Mouse (Mus musculus): ENCODE results near the gene Pold1. TPM values are rescaled to one million over a fixed set of nuclear protein-coding genes. Genes with fewer than 3 reads are reported as not detected.
A peak's percentile ranks its signal among the peaks of the same experiment; 100 is the strongest.

Pold1 gene
- polyA plus RNA-seq, 1 experiment from 2014 or later = 66.4 TPM

- 5% methylated on average over 40 of the region's 40 CpGs for WGBS
- Histone ChIP-seq H3K4me2 (replicated peaks) (peak overlapping the region; percentile 67), H3K27me3 (replicated peaks) (peaks cover 57% of the 10 kb centered on the region), H3K9ac (peak overlapping the region; percentile 40; the same call in 1 of the 2 replicates), H3K9me3 (no peaks in the 10 kb centered on the region), H3K36me3 (peaks cover 8% of the 10 kb centered on the region; the same call in 1 of the 2 replicates), H3K4me3 (peak overlapping the region; percentile 30), H3K4me1 (peaks cover 11% of the 10 kb centered on the region), H3K27ac (no peak overlapping the region)
- ATAC-seq (ENCODE audit: low FRiP score, low read depth) = no peak; the same call in 1 of the 2 replicates
Measured at GRCm38 (mm10) chr7:44527483-44528398, 20.9 kb downstream of the Pold1 start.

- ATAC-seq (ENCODE audit: low FRiP score, low read depth) = no peak
- H3K9ac ChIP-seq = no peak overlapping the region
- no peaks in the 10 kb centered on the region for H3K9me3 ChIP-seq
- peaks cover 13% of the 10 kb centered on the region for H3K4me1 ChIP-seq
- peaks cover 67% of the 10 kb centered on the region for H3K27me3 ChIP-seq (replicated peaks)
- no peak overlapping the region for H3K4me2 ChIP-seq (replicated peaks)
- H3K27ac ChIP-seq = no peak overlapping the region
- H3K4me3 ChIP-seq = no peak overlapping the region
- 88% methylated on average over 14 of the region's 14 CpGs for WGBS
- no peaks in the 10 kb centered on the region for H3K36me3 ChIP-seq
Measured at GRCm38 (mm10) chr7:44526414-44527154, 22.1 kb downstream of the Pold1 start.

GRCm38 (mm10) chr7:44525126-44525832 lies 23.4 kb downstream of the Pold1 start:
- peaks cover 75% of the 10 kb centered on the region for H3K27me3 ChIP-seq (replicated peaks)
- 18% methylated on average over 22 of the region's 22 CpGs for WGBS
- no peak overlapping the region; the same call in 1 of the 2 replicates for H3K9ac ChIP-seq
- no peak overlapping the region for H3K4me3 ChIP-seq
- no peak overlapping the region for H3K27ac ChIP-seq
- H3K36me3 ChIP-seq = no peaks in the 10 kb centered on the region
- no peak overlapping the region for H3K4me2 ChIP-seq (replicated peaks)
- H3K4me1 ChIP-seq = peaks cover 15% of the 10 kb centered on the region
- H3K9me3 ChIP-seq = no peaks in the 10 kb centered on the region
- ATAC-seq (ENCODE audit: low FRiP score, low read depth) = no peak

DNA sequence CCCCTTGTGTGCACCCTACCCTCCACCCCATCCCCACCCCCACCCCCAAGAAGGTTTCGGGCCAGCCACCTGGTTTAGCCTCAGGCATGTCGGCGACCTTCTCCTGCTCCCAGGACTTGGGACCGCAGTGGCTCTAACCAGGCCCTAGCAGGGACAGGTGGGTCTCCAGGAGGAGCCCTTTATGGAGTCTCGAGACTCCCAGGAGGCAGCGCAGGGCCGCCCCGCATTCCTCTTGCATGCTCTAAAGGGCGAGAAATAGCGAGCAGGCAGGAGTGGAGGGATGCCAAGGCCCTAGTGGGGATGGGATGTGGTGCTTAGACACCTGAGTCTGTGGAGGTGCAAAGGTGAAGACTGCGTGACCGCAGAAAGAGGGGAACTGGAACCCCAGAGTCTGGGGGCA lies 24.1 kb downstream of the Pold1 start, which contains the start of gene Mybpc2:
Mybpc2 (minus strand) TSS at position 155 of the 400 bp plus-strand sequence.
- H3K4me2 ChIP-seq (replicated peaks) = no peak within 1 kb of the TSS
- no peak for ATAC-seq (ENCODE audit: low FRiP score, low read depth)
- peaks cover 15% of the 10 kb centered on the region for H3K4me1 ChIP-seq
- no peaks in the 10 kb centered on the region for H3K36me3 ChIP-seq
- H3K27ac ChIP-seq = no peak within 1 kb of the TSS
- no peak within 1 kb of the TSS for H3K4me3 ChIP-seq
- peaks cover 75% of the 10 kb centered on the region for H3K27me3 ChIP-seq (replicated peaks)
- no peak within 1 kb of the TSS; the same call in 1 of the 2 replicates for H3K9ac ChIP-seq
- WGBS = 39% methylated on average over 12 of the region's 12 CpGs
- H3K9me3 ChIP-seq = no peaks in the 10 kb centered on the region

DNA sequence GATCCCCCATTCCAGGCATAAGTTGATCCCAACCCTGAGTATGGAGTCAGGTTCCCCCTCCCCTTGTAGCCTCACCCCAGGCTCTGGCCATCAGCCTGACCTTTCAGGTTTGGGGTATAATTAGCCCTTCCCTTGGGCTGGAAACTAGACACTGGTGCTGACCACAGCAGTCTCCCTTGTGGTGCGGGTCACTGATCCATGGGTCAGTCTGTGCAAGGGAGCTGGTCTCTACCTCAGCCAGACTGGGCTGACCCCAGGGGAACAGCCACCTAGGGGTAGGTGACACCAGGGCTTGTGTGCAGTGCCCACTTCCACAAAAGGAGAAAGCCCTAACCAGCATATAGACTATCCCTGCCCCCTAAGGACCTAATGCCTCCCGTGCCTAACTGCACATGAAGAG lies 25.6 kb downstream of the Pold1 start:
- Histone ChIP-seq H3K4me1 (peaks cover 13% of the 10 kb centered on the region), H3K4me3 (no peak overlapping the region), H3K9me3 (no peaks in the 10 kb centered on the region), H3K27me3 (replicated peaks) (peaks cover 67% of the 10 kb centered on the region), H3K27ac (no peak overlapping the region), H3K36me3 (no peaks in the 10 kb centered on the region), H3K4me2 (replicated peaks) (no peak overlapping the region), H3K9ac (no peak overlapping the region)
- ATAC-seq (ENCODE audit: low FRiP score, low read depth) = no peak
- WGBS = 80% methylated on average over 2 of the region's 2 CpGs

DNA sequence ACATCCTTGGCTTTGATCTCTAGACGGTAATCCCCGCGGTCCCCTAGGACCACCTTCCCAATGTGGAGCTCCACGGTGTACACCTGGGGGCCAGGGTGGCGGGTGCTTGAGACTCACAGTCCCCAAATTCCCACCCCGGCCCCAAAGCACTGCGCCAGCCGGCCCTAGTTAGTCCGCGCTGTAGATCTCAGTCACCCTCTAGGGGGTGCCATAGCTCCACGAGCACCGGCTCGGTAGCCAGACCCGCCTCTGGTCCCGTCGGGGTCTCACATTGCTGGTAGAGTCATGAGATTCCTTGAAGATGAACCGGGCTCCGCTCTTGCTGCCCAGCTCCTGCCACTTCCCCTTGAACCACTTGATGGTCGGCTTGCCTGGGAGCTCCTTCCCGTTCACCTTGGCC lies 26.9 kb downstream of the Pold1 start:
- peaks cover 54% of the 10 kb centered on the region for H3K27me3 ChIP-seq (replicated peaks)
- ATAC-seq (ENCODE audit: low FRiP score, low read depth) = peak; percentile 73; the same call in 1 of the 2 replicates
- no peaks in the 10 kb centered on the region for H3K9me3 ChIP-seq
- WGBS = 2% methylated on average over 20 of the region's 20 CpGs
- H3K4me3 ChIP-seq = no peak overlapping the region
- H3K9ac ChIP-seq = peak overlapping the region; percentile 17; the same call in 1 of the 2 replicates
- no peak overlapping the region for H3K27ac ChIP-seq
- H3K4me1 ChIP-seq = peaks cover 8% of the 10 kb centered on the region; the same call in 1 of the 2 replicates
- H3K36me3 ChIP-seq = no peaks in the 10 kb centered on the region
- H3K4me2 ChIP-seq (replicated peaks) = peak overlapping the region; percentile 38

DNA sequence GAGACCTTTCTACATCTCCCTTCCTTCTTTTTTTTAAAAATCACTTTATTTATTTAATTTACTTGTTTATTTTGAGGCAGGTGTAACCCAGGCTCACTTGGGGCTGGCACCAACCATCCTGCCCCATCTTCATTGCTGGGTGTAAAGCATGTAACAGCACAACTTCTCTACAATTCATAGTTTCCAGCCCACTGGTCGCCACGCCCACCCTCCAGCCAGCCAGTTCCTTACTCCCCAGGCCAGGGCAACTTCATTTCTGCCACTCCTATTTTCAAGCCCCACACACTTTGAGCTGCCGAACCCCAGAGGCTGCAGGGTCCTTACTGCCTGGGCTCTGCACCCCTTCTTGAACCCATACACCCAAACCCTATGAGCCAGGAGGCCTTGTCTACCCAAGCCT lies 27.7 kb downstream of the Pold1 start:
- H3K27me3 ChIP-seq (replicated peaks) = peaks cover 49% of the 10 kb centered on the region

GRCm38 (mm10) chr7:44519240-44519913 lies 29.3 kb downstream of the Pold1 start:
- WGBS = 71% methylated on average over 9 of the region's 9 CpGs
- Histone ChIP-seq H3K9me3 (no peaks in the 10 kb centered on the region), H3K36me3 (no peaks in the 10 kb centered on the region), H3K4me2 (replicated peaks) (no peak overlapping the region), H3K27me3 (replicated peaks) (peaks cover 35% of the 10 kb centered on the region), H3K9ac (no peak overlapping the region), H3K27ac (no peak overlapping the region), H3K4me1 (0 out of 2 replicates have a peak, but pooled peaks cover 5% of the 10 kb centered on the region), H3K4me3 (no peak overlapping the region)
- ATAC-seq (ENCODE audit: low FRiP score, low read depth) = no peak

More for the DNA sequence above, 27.7 kb downstream of the Pold1 start:
- 72% methylated on average over 3 of the region's 3 CpGs for WGBS
- no peaks in the 10 kb centered on the region for H3K9me3 ChIP-seq
- H3K4me1 ChIP-seq = peaks cover 8% of the 10 kb centered on the region; the same call in 1 of the 2 replicates
- H3K4me3 ChIP-seq = no peak overlapping the region
- no peak overlapping the region for H3K4me2 ChIP-seq (replicated peaks)
- no peak overlapping the region for H3K27ac ChIP-seq
- no peak overlapping the region for H3K9ac ChIP-seq
- ATAC-seq (ENCODE audit: low FRiP score, low read depth) = no peak
- no peaks in the 10 kb centered on the region for H3K36me3 ChIP-seq

DNA sequence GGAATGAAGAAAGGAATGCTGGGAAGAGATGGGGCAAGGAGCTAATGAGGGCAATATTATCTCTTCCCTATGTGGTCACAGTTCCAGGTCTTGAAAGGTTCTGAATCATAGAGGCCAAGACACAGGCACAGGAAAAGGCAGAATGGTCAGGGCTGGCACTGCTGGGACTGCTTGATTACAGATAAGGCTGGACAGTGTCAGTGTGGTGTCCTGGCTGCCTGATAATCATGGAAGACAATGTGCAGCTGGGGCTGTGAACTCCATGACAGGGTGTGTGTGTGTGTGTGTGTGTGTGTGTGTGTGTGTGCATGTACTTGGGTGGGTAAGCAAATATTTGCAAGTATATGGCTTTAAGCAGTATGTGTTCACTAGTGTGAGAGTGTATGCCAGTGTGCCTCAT lies 41.2 kb downstream of the Pold1 start:
- Histone ChIP-seq H3K4me3 (no peak overlapping the region), H3K4me2 (replicated peaks) (no peak overlapping the region), H3K9me3 (0 out of 2 replicates have a peak, but pooled peaks cover 1% of the 10 kb centered on the region), H3K9ac (no peak overlapping the region), H3K36me3 (no peaks in the 10 kb centered on the region), H3K27me3 (replicated peaks) (peaks cover 19% of the 10 kb centered on the region; the same call in 1 of the 2 replicates), H3K27ac (no peak overlapping the region), H3K4me1 (no peaks in the 10 kb centered on the region)
- ATAC-seq (ENCODE audit: low FRiP score, low read depth) = no peak

DNA sequence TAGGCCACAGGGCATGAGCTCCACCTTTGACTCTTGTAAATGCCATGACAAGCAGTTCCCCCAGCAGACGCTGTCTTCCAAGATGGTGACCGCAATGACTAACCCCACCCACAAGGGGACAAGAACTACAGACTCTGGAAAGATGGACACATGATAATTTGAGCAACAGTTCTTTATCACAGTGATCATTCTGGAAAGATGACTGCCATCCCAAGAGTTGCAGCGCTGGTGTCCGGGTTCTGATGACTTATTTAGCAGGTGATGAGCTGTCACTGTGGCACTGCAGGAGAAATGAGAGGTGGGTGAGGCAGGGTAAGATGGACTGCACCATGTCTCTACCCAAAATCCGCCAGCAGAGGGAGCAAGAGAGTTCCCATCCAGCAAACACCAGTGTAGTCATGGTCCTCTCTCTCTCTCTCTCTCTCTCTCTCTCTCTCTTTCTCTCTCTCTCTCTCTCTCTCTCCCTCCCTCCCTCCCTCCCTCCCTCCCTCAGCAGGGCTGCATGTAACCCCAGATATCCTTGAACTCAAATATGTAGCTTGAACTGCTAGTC lies 47.0 kb downstream of the Pold1 start:
- Histone ChIP-seq H3K4me3 (no peak overlapping the region), H3K27ac (no peak overlapping the region), H3K4me1 (peaks cover 4% of the 10 kb centered on the region; the same call in 1 of the 2 replicates), H3K9me3 (no peaks in the 10 kb centered on the region), H3K9ac (no peak overlapping the region), H3K27me3 (replicated peaks) (0 out of 2 replicates have a peak, but pooled peaks cover 5% of the 10 kb centered on the region), H3K36me3 (no peaks in the 10 kb centered on the region), H3K4me2 (replicated peaks) (no peak overlapping the region)
- ATAC-seq (ENCODE audit: low FRiP score, low read depth) = no peak
- WGBS = 38% methylated on average over 5 of the region's 5 CpGs

- Histone ChIP-seq H3K27me3 (replicated peaks) (0 out of 2 replicates have a peak, but pooled peaks cover 5% of the 10 kb centered on the region), H3K36me3 (no peaks in the 10 kb centered on the region), H3K27ac (no peak overlapping the region), H3K9me3 (no peaks in the 10 kb centered on the region), H3K4me3 (no peak overlapping the region), H3K4me1 (peaks cover 12% of the 10 kb centered on the region), H3K9ac (no peak overlapping the region), H3K4me2 (replicated peaks) (no peak overlapping the region)
- WGBS = 59% methylated on average over 20 of the region's 20 CpGs
- ATAC-seq (ENCODE audit: low FRiP score, low read depth) = no peak
Measured at GRCm38 (mm10) chr7:44500046-44500445, 48.6 kb downstream of the Pold1 start.
